Comparison of ENCODE assay signal across 8 mouse cellular contexts in the genomic region with DNA sequence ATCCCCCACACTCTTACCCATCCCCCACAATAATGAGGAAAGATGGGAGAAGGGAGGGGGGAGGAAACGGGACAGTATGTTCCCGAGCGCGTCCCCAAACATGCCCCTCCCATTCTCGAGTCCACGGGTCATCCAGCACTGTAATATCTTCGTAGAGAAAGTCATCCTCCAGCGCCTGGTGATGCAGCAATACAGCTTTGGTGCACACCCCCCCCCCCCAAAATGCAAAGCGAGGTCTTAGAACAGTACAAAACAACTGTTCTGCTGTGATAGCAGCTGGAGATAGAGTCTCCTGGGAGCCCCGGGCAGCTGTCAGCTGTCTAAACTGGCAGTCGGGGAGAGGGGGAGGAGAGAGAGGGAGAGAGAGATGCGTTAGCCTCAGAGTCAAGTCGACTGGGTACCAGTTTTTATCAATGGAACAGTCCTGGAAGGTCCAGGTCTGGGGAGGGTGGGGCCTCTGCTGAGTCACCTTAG. TPM values are rescaled to one million over a fixed set of nuclear protein-coding genes. Genes with fewer than 3 reads are reported as not detected.
A peak's percentile ranks its signal among the peaks of the same experiment; 100 is the strongest.
DNase-seq lines count a peak whose midpoint lies in the region; ATAC-seq and TF ChIP-seq lines count a peak whose summit lies in the region.

No protein-coding gene starts in this region.

- H3K36me3 ChIP-seq in forebrain, embryonic 12.5 days (replicated peaks): no peaks in the 10 kb centered on the region
- no peaks in the 10 kb centered on the region for H3K36me3 ChIP-seq in forebrain, embryonic 16.5 days (ENCODE audit: control insufficient read depth, insufficient read depth)
- no peaks in the 10 kb centered on the region for H3K36me3 ChIP-seq in splenic B cell, adult 2 months (ENCODE audit: control insufficient read depth, insufficient read depth, low read length, poor library complexity, severe bottlenecking)
- H3K36me3 ChIP-seq in thymus, adult 2 months (ENCODE audit: control insufficient read depth, insufficient read depth, low read length): no peaks in the 10 kb centered on the region

- 35% methylated on average over 13 of the region's 13 CpGs for WGBS in forebrain, embryonic 12.5 days
- 42% methylated on average over 13 of the region's 13 CpGs for WGBS in forebrain, embryonic 16.5 days
- 38% methylated on average over 13 of the region's 13 CpGs for WGBS in thymus, adult 2 months

- H3K4me1 ChIP-seq in forebrain, embryonic 12.5 days: peaks cover 4% of the 10 kb centered on the region
- no peaks in the 10 kb centered on the region for H3K4me1 ChIP-seq in forebrain, embryonic 16.5 days (replicated peaks; ENCODE audit: control insufficient read depth, insufficient read depth, low read length)
- peaks cover 13% of the 10 kb centered on the region for H3K4me1 ChIP-seq in thymus, adult 2 months (replicated peaks; ENCODE audit: control insufficient read depth, insufficient read depth, low read length)

- DNase-seq in thymus, postnatal 14 days: peak; percentile 49
- DNase-seq in thymus, postnatal 25 days: no peak
- DNase-seq in liver: peak; percentile 83
- peak; percentile 76 for DNase-seq in splenic B cell, adult 2 months (ENCODE audit: low read depth, low spot score)
- DNase-seq in layer of hippocampus, postnatal 10 days (ENCODE audit: low spot score in 2 of 2): no peak
- DNase-seq in thymus, adult 2 months: no peak

- H3K4me3 ChIP-seq in forebrain, embryonic 12.5 days (replicated peaks): no peak overlapping the region
- no peak overlapping the region for H3K4me3 ChIP-seq in forebrain, embryonic 16.5 days (replicated peaks; ENCODE audit: low read length)
- H3K4me3 ChIP-seq in thymus, adult 2 months (ENCODE audit: control insufficient read depth, insufficient read depth, low read length): no peak overlapping the region

- 0 out of 2 replicates have a peak, but pooled peaks have one; percentile 30 for ATAC-seq in forebrain, embryonic 12.5 days (ENCODE audit: low FRiP score)
- ATAC-seq in forebrain, embryonic 16.5 days: no peak

- no peaks in the 10 kb centered on the region for H3K9me3 ChIP-seq in forebrain, embryonic 12.5 days
- H3K9me3 ChIP-seq in forebrain, embryonic 16.5 days (ENCODE audit: control insufficient read depth, low read length): no peaks in the 10 kb centered on the region

- H3K27me3 ChIP-seq in forebrain, embryonic 12.5 days: no peaks in the 10 kb centered on the region
- H3K27me3 ChIP-seq in forebrain, embryonic 16.5 days (replicated peaks; ENCODE audit: control insufficient read depth, insufficient read depth, low read length): no peaks in the 10 kb centered on the region
- H3K27me3 ChIP-seq in splenic B cell, adult 2 months (ENCODE audit: control insufficient read depth, insufficient read depth, low read length, poor library complexity, severe bottlenecking): no peaks in the 10 kb centered on the region
- no peaks in the 10 kb centered on the region for H3K27me3 ChIP-seq in thymus, adult 2 months (ENCODE audit: control insufficient read depth, insufficient read depth, low read length)

- no peak overlapping the region for H3K27ac ChIP-seq in forebrain, embryonic 12.5 days
- H3K27ac ChIP-seq in forebrain, embryonic 16.5 days (ENCODE audit: low read length): no peak overlapping the region
- H3K27ac ChIP-seq in thymus, adult 2 months (ENCODE audit: control insufficient read depth, insufficient read depth, low read length): no peak overlapping the region

- no peak overlapping the region for H3K9ac ChIP-seq in forebrain, embryonic 12.5 days
- no peak overlapping the region for H3K9ac ChIP-seq in forebrain, embryonic 16.5 days (replicated peaks; ENCODE audit: low read depth, low read length)

- no peak overlapping the region for H3K4me2 ChIP-seq in forebrain, embryonic 12.5 days
- H3K4me2 ChIP-seq in forebrain, embryonic 16.5 days (ENCODE audit: low read length): no peak overlapping the region

- TF ChIP-seq POLR2A in thymus, adult 2 months (IDR thresholded peaks at IDR 0.05; ENCODE audit: control insufficient read depth, extremely low read depth, insufficient read depth, low read length, poor library complexity): no peak

- TF ChIP-seq CTCF in thymus, adult 2 months (IDR thresholded peaks at IDR 0.05; ENCODE audit: borderline replicate concordance, control insufficient read depth, extremely low read depth, insufficient read depth, low read length, poor library complexity): no peak

RNA-seq across cellular contexts. Expression of gene Gm20431, which starts 11.0 kb away (rescaled TPM):
- 7.5 and 10.2 TPM in 2 replicates for polyA plus RNA-seq in forebrain, embryonic 12.5 days (2016; fragmentation: Nextera tagmentation; extraction: Ambion mirVana)
- polyA plus RNA-seq in forebrain, embryonic 16.5 days (2015; fragmentation: Nextera tagmentation; extraction: Ambion mirVana): 8.2 and 11.7 TPM in 2 replicates
- 10 to 100 TPM; 36.8 to 45.2 TPM for total RNA-seq in layer of hippocampus, postnatal 10 days (2021)
- 9.5 and 15.3 TPM in 2 replicates for polyA plus RNA-seq in thymus, adult 2 months (2012; rRNA removed)

RNA-seq across cellular contexts. Expression of gene Cebpb, which starts 16.5 kb away (rescaled TPM):
- 0.95 and 1.5 TPM in 2 replicates for polyA plus RNA-seq in forebrain, embryonic 12.5 days (2016; fragmentation: Nextera tagmentation; extraction: Ambion mirVana)
- 0.32 and 0.56 TPM in 2 replicates for polyA plus RNA-seq in forebrain, embryonic 16.5 days (2015; fragmentation: Nextera tagmentation; extraction: Ambion mirVana)
- total RNA-seq in layer of hippocampus, postnatal 10 days (2021): 10 to 100 TPM; 12.2 to 13.6 TPM
- polyA plus RNA-seq in thymus, adult 2 months (2012; rRNA removed): 69.6 and 135 TPM in 2 replicates

RNA-seq across cellular contexts. Expression of gene Tmem189, which starts 17.4 kb away (rescaled TPM):
- 31.2 and 34.5 TPM in 2 replicates for polyA plus RNA-seq in forebrain, embryonic 12.5 days (2016; fragmentation: Nextera tagmentation; extraction: Ambion mirVana)
- polyA plus RNA-seq in forebrain, embryonic 16.5 days (2015; fragmentation: Nextera tagmentation; extraction: Ambion mirVana): 30.2 and 30.6 TPM in 2 replicates
- total RNA-seq in layer of hippocampus, postnatal 10 days (2021): 10 to 100 TPM; 55.6 to 55.9 TPM
- 209 and 215 TPM in 2 replicates for polyA plus RNA-seq in thymus, adult 2 months (2012; rRNA removed)

RNA-seq across cellular contexts. Expression of gene Ube2v1, which starts 40.4 kb away (rescaled TPM):
- polyA plus RNA-seq in forebrain, embryonic 12.5 days (2016; fragmentation: Nextera tagmentation; extraction: Ambion mirVana): 303 and 311 TPM in 2 replicates
- polyA plus RNA-seq in forebrain, embryonic 16.5 days (2015; fragmentation: Nextera tagmentation; extraction: Ambion mirVana): 273 and 281 TPM in 2 replicates
- 100 to 1,000 TPM; 236 to 257 TPM for total RNA-seq in layer of hippocampus, postnatal 10 days (2021)
- 161 and 174 TPM in 2 replicates for polyA plus RNA-seq in thymus, adult 2 months (2012; rRNA removed)

Comparison
In these comparisons a context has a peak if more than half of its experiments do, and no peak if none do; other contexts are left out.
1. DNase-seq: peak in thymus, postnatal 14 days (single experiment), liver (single experiment) and splenic B cell, adult 2 months (single experiment); none in thymus, postnatal 25 days (single experiment), layer of hippocampus, postnatal 10 days (0 of 2) and thymus, adult 2 months (single experiment).
2. RNA of gene Cebpb, which starts 16.5 kb away (polyA plus RNA-seq): 69.6 to 135 TPM in thymus, adult 2 months; 0.95 to 1.5 TPM in forebrain, embryonic 12.5 days and 0.32 to 0.56 TPM in forebrain, embryonic 16.5 days; every median in the first group is over 10 times any median in the second.